Mouse (Mus musculus): ENCODE measurements around the gene Myl6.

The Myl6 gene

GRCm38 (mm10) chr10:128489380-128489779 lies 4.6 kb downstream of the Myl6 start:
- peak in 1 of 2 experiments; percentile 29 for DNase-seq

- DNase-seq: no peak
These were observed 5.2 kb downstream of the Myl6 start for GRCm38 (mm10) chr10:128488776-128489175.

GRCm38 (mm10) chr10:128487861-128488712 lies 5.9 kb downstream of the Myl6 start:
- peak in 1 of 2 experiments; percentile 38 for DNase-seq

GRCm38 (mm10) chr10:128486370-128486769 lies 7.6 kb downstream of the Myl6 start:
- no peak for DNase-seq

- no peak for DNase-seq
These were observed 19.6 kb downstream of the Myl6 start for GRCm38 (mm10) chr10:128474366-128474765.

GRCm38 (mm10) chr10:128460270-128460630 lies 33.7 kb downstream of the Myl6 start:
- no peak for DNase-seq

GRCm38 (mm10) chr10:128459409-128460269 lies 34.3 kb downstream of the Myl6 start:
- DNase-seq: peak in 1 of 2 experiments; percentile 32

- DNase-seq: peak; percentile 76 to 79
These were observed 35.1 kb downstream of the Myl6 start, which contains the start of gene Smarcc2 for GRCm38 (mm10) chr10:128458719-128459408. Gene Smarcc2 (plus strand): TSS chr10:128459248.

GRCm38 (mm10) chr10:128458348-128458718 lies 35.6 kb downstream of the Myl6 start:
- DNase-seq: peak; percentile 82 to 90

GRCm38 (mm10) chr10:128457676-128458075 lies 36.3 kb downstream of the Myl6 start:
- DNase-seq: peak; percentile 27 to 48

GRCm38 (mm10) chr10:128455280-128455679 lies 38.7 kb downstream of the Myl6 start:
- peak; percentile 52 to 54 for DNase-seq

- no peak for DNase-seq
These were observed 39.5 kb downstream of the Myl6 start for GRCm38 (mm10) chr10:128454471-128454870.

GRCm38 (mm10) chr10:128451014-128451413 lies 42.9 kb downstream of the Myl6 start:
- no peak for DNase-seq

GRCm38 (mm10) chr10:128445407-128445806 lies 48.5 kb downstream of the Myl6 start:
- DNase-seq: no peak

- no peak for DNase-seq
These were observed 49.6 kb downstream of the Myl6 start for GRCm38 (mm10) chr10:128444354-128444753.

- no peak for DNase-seq
These were observed 51.2 kb downstream of the Myl6 start for GRCm38 (mm10) chr10:128442718-128443117.

GRCm38 (mm10) chr10:128441324-128442119 lies 52.4 kb downstream of the Myl6 start:
- DNase-seq: no peak

Measured in kidney, adult 8-10 months (tissue).